Mouse (Mus musculus) hindbrain, postnatal 0 days (tissue): ENCODE measurements at regions not wholly inside any gene's neighbourhood (a gene's known extent, or its start where the extent isn't known, plus 50 kb on each side); places are given as distances from the start of the nearest gene placed in this dataset.
"Not testable (repeated sequence)": the region's sequence is repeated elsewhere in the genome, so short reads cannot be mapped to it uniquely, and the experiment has no call there.

Experiments
- ATAC-seq: fragments of 200-750 bp; cut with Nextera tagmentation; 2 replicates; pipeline ENCODE4 v1.8.0; 2017; ENCODE audit warnings: mild to moderate bottlenecking, moderate TSS enrichment, moderate library complexity
- DNase-seq: peaks from one replicate; pipeline ENCODE4 v3.0.0-alpha.2; 2015; ENCODE audit warnings: low spot score
- H3K27ac ChIP-seq: fragments of 300-500 bp; sonication (generic); 2 replicates; pipeline ENCODE4 v1.5.1; 2014; ENCODE audit warnings: mild to moderate bottlenecking
- H3K27me3 ChIP-seq: fragments of 300-500 bp; sonication (generic); 2 replicates; pipeline ENCODE4 v1.6.1; 2014; ENCODE audit warnings: low read length, mixed read lengths; ENCODE audit not compliant: insufficient read depth
- H3K36me3 ChIP-seq: fragments of 300-500 bp; sonication (generic); 2 replicates; pipeline ENCODE4 v1.6.1; 2014; ENCODE audit warnings: low read length, mixed read lengths; ENCODE audit not compliant: insufficient read depth
- H3K4me1 ChIP-seq: fragments of 300-500 bp; sonication (generic); 2 replicates; pipeline ENCODE4 v1.6.1; 2014; ENCODE audit warnings: antibody characterized with exemption, low read length, mixed read lengths; ENCODE audit not compliant: insufficient read depth
- H3K4me2 ChIP-seq: fragments of 300-500 bp; sonication (generic); 2 replicates; pipeline ENCODE4 v1.6.1; 2014; ENCODE audit warnings: low read depth, mild to moderate bottlenecking, low read length, moderate library complexity, mixed read lengths
- H3K4me3 ChIP-seq: fragments of 300-500 bp; sonication (generic); 2 replicates; pipeline ENCODE4 v1.5.1; 2014; ENCODE audit warnings: low read length
- H3K9ac ChIP-seq: fragments of 300-500 bp; sonication (generic); replicated peaks from 2 replicates; pipeline ENCODE4 v1.6.1; 2014; ENCODE audit warnings: mild to moderate bottlenecking, low read length, moderate library complexity, mixed read lengths
- H3K9me3 ChIP-seq: fragments of 300-500 bp; sonication (generic); 2 replicates; pipeline ENCODE4 v1.6.1; 2016; ENCODE audit warnings: low read length, mixed read lengths
- CTCF ChIP-seq: IDR thresholded peaks from 2 replicates; pipeline ENCODE4 v1.5.1; 2016; ENCODE audit warnings: antibody characterized with exemption, control low read depth, low read depth
- WGBS: fragments of 180-500 bp; shearing (Covaris S2); extraction: QIAGEN DNeasy Blood & Tissue Kit; methylation state at CpG from one replicate; pipeline ENCODE4 v1.1.7; 2014; 5-methylcytosine and 5-hydroxymethylcytosine counted together

DNA sequence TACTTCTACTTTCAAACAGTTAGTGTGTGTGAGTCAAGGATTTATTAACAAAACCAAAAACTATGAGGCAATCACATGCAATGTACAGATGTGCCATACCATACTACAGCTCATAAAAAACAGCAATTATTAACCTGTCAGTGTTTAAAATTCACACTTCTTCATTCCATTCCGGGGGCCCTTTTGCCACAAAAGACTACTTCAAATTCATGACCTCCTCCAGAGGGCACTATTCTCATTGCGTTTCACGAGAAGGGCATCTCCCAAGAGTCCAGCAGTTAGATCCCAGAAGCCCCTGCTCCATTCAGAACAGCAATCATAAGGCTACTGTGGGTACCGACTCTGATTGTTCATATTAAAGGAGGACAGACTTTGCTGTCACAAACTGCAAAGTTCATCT, 118.0 kb upstream of the Nebl start:
- DNase-seq (peak; percentile 43), ATAC-seq (no peak)
- no peaks in the 10 kb centered on the region for H3K27me3 ChIP-seq

DNA sequence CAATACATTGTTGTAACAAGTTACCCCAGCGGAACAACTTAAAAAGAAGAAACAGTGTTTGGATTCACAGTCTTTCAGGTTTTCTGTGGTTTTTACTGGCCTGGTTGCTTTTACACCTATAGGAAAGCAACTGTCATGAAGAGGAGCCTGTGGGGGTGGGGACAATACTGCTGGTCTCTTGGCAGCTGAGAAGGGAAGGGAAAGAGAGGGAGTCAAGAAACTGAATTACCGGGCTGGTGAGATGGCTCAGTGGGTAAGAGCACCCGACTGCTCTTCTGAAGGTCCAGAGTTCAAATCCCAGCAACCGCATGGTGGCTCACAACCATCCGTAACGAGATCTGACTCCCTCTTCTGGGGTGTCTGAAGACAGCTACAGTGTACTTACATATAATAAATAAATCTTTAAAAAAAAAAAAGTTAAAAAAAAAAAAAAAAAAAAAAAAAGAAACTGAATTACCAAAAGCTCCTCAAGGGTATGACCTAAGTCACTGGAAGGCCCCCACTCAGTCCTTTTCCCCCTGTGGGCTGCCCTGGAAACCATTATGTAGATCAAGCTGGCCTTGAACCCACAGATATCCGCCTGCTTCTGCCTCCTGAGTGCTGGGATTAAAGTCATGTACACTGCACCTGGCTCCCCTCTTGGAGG, 114.3 kb upstream of the Nebl start:
- H3K4me1 ChIP-seq, H3K27ac ChIP-seq, H3K36me3 ChIP-seq, H3K9me3 ChIP-seq, H3K27me3 ChIP-seq, H3K9ac ChIP-seq, ATAC-seq, DNase-seq, H3K4me3 ChIP-seq, H3K4me2 ChIP-seq: not testable (repeated sequence)
- 77% methylated on average over 5 of the region's 7 CpGs for WGBS

More for the DNA sequence above, 118.0 kb upstream of the Nebl start:
- Histone ChIP-seq H3K9ac (no peak overlapping the region), H3K4me2 (no peak overlapping the region), H3K9me3 (no peaks in the 10 kb centered on the region), H3K4me1 (peaks cover 8% of the 10 kb centered on the region; the same call in 1 of the 2 replicates), H3K4me3 (no peak overlapping the region), H3K36me3 (no peaks in the 10 kb centered on the region), H3K27ac (no peak overlapping the region)
- WGBS, result 24% methylated on average over 4 of the region's 4 CpGs
- peak; percentile 32 for TF ChIP-seq CTCF

DNA sequence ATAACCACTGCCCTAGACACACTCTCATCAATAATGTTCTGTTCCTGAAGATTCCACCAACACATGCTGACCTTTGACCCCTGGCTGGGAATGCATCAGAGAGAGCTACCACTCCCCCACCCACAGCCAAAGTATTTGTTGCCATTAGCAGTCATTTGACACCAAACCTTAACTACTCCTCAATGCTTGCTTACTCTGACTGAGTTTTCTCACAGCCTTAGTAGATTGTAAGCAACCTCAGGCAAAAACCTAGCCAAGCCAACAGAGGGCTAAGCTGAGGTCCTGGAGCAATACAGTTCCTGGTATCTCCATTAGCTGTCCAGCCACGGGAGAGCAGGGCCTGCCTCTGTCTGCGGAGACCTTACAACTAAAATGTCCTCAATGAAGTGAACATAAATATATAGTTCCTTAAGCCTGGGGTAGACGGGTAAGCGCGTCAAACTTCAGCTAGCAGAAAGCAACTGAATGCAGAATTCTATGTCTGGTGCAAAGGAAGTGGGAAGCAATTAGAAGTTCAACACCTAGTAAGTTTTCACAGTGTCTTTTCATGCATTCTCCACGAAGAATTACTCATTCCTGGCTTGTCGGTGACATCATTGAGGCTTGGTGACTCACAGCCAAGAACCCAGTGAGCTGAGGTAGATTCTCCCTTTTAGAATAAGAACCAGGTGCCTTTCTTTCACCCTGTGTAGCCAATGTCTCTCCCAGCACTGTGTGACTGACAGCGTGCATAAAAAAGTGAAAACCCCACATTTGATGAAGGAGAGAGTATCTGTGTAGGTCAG, 113.6 kb upstream of the Nebl start:
- 83% methylated on average over 8 of the region's 8 CpGs for WGBS
- DNase-seq (no peak), ATAC-seq (no peak)
- Histone ChIP-seq H3K4me3 (no peak overlapping the region), H3K36me3 (no peaks in the 10 kb centered on the region), H3K9ac (no peak overlapping the region), H3K4me2 (no peak overlapping the region), H3K27me3 (no peaks in the 10 kb centered on the region), H3K4me1 (0 out of 2 replicates have a peak, but pooled peaks cover 3% of the 10 kb centered on the region), H3K9me3 (no peaks in the 10 kb centered on the region), H3K27ac (no peak overlapping the region)
- no peak for TF ChIP-seq CTCF

DNA sequence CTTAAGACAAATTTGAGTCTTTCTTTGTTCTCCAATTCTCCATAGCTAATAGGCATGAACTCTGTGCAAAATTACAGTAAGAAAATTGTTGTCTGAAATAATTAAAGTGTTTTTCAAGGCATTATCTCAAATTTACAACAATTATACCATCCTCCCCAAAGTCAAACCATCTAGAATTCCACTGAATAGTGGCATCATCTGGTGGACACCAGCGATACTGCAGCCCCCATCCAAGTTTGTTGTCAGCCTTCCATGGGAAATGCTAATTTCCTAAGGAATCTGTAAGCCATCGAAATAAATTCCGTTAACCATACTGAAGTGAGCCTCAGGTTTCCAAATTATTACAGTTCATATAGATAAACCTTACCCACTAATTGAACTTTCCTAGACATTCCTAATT, 110.7 kb upstream of the Nebl start:
- TF ChIP-seq CTCF, result peak; percentile 97
- Histone ChIP-seq H3K4me1 (peaks cover 18% of the 10 kb centered on the region), H3K4me2 (no peak overlapping the region), H3K36me3 (no peaks in the 10 kb centered on the region), H3K9me3 (no peaks in the 10 kb centered on the region), H3K27me3 (no peaks in the 10 kb centered on the region), H3K4me3 (no peak overlapping the region), H3K27ac (no peak overlapping the region), H3K9ac (no peak overlapping the region)
- DNase-seq (peak; percentile 79), ATAC-seq (no peak)
- WGBS, result 35% methylated on average over 3 of the region's 3 CpGs

DNA sequence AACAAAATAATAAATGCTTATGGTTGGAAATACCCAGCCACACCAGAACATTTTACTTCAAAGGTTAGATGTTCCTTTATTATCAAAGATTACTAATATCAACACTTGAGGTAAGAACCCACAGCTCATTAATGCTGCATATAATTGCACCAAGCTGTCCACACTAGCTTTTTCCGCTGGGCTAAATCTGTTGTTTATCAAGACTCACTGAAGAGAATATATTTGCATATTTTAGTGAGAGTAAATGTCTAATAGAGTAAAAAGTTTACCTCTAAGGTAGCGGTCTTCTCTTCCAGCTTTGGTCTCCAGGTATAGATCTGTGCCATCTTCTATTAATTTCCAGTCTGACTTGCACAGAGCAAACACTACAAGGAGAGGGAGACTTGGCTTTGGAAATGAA, 110.3 kb upstream of the Nebl start:
- no peak overlapping the region for H3K4me2 ChIP-seq

DNA sequence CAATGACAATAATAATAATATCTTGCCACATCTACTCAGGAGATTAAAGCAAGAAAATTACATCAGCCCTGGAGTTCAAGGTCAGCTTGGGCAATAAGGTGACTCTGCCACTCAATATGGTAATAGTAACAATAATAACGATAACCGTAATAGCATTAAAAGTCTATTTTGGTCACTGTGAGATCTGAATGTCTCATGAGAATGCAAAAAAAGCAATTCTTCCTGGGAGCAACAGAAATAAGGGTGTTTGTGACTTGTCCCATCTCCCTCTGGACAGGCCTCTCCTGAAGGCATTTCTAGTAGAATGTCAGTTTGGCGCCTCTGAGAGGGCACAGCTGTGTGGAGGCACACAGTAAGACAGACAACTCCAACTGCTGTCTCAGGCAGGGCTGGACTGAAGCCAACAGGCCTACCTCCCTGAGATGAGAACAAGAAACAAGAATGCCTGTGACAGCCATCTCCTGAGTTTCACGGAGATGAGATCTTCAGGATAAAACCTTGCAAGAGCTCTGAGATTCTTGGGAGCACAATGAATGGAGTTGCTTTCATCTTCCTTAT, 109.8 kb upstream of the Nebl start:
- no peak overlapping the region for H3K4me3 ChIP-seq
- no peak for TF ChIP-seq CTCF
- WGBS, result 62% methylated on average over 4 of the region's 4 CpGs
- H3K9ac ChIP-seq, result no peak overlapping the region
- peaks cover 18% of the 10 kb centered on the region for H3K4me1 ChIP-seq
- H3K27me3 ChIP-seq, result no peaks in the 10 kb centered on the region
- H3K36me3 ChIP-seq, result no peaks in the 10 kb centered on the region
- no peak overlapping the region for H3K27ac ChIP-seq
- H3K4me2 ChIP-seq, result no peak overlapping the region
- no peaks in the 10 kb centered on the region for H3K9me3 ChIP-seq
- peak; percentile 49 for DNase-seq
- ATAC-seq, result no peak

More for the DNA sequence above, 110.3 kb upstream of the Nebl start:
- no peak overlapping the region for H3K4me3 ChIP-seq
- DNase-seq (no peak), ATAC-seq (no peak)
- H3K9ac ChIP-seq, result no peak overlapping the region
- no peaks in the 10 kb centered on the region for H3K9me3 ChIP-seq
- H3K27me3 ChIP-seq, result no peaks in the 10 kb centered on the region
- 49% methylated on average over 2 of the region's 2 CpGs for WGBS
- no peaks in the 10 kb centered on the region for H3K36me3 ChIP-seq
- peaks cover 18% of the 10 kb centered on the region for H3K4me1 ChIP-seq
- no peak overlapping the region for H3K27ac ChIP-seq
- no peak for TF ChIP-seq CTCF
